Mouse (Mus musculus) ES-E14 (cell line): ENCODE data around the gene Nop53. TPM values are rescaled to one million over a fixed set of nuclear protein-coding genes. Genes with fewer than 3 reads are reported as not detected.
"Not testable (repeated sequence)": the region's sequence is repeated elsewhere in the genome, so short reads cannot be mapped to it uniquely, and the experiment has no call there.

Experiments
- DNase-seq: peaks from one replicate; pipeline ENCODE4 v3.0.0-alpha.2; 2013; ENCODE audit warnings: low read depth, low spot score
- H3K27ac ChIP-seq: 2 replicates; pipeline ENCODE4 v1.5.1; 2012; ENCODE audit warnings: low read depth, mild to moderate bottlenecking, low read length, moderate library complexity, mixed read lengths; ENCODE audit not compliant: poor library complexity, insufficient read depth, severe bottlenecking
- H3K36me3 ChIP-seq: 2 replicates; pipeline ENCODE4 v1.6.1; 2012; ENCODE audit warnings: mild to moderate bottlenecking, low read length, moderate library complexity, mixed read lengths; ENCODE audit not compliant: control insufficient read depth, poor library complexity, insufficient read depth, severe bottlenecking
- H3K4me1 ChIP-seq, 2 experiments: fragments of 150-350 bp in 1 of 2; sonication (generic) in 1 of 2; 2 replicates each; pipeline ENCODE4 v1.6.1; 2012; ENCODE audit warnings: low read length in 2 of 2, mild to moderate bottlenecking in 1 of 2, mixed read lengths in 1 of 2; ENCODE audit not compliant: control insufficient read depth in 2 of 2, insufficient read depth in 2 of 2, poor library complexity in 1 of 2
- H3K4me3 ChIP-seq, 2 experiments: fragments of 150-350 bp in 1 of 2; sonication (generic) in 1 of 2; 2 replicates each; pipeline ENCODE4 v1.5.1; 2012; ENCODE audit warnings: low read length in 2 of 2, low read depth in 1 of 2, mild to moderate bottlenecking in 1 of 2, mixed read lengths in 1 of 2; ENCODE audit not compliant: insufficient read depth in 1 of 2, poor library complexity in 1 of 2, severe bottlenecking in 1 of 2
- H3K9ac ChIP-seq: 2 replicates; pipeline ENCODE4 v1.6.1; 2012; ENCODE audit warnings: low read depth, mild to moderate bottlenecking, low read length, mixed read lengths; ENCODE audit not compliant: poor library complexity, insufficient read depth, severe bottlenecking
- H3K9me3 ChIP-seq: fragments of 150-350 bp; sonication (generic); 2 replicates; pipeline ENCODE4 v1.6.1; 2012; ENCODE audit warnings: low read depth, mild to moderate bottlenecking, low read length; ENCODE audit not compliant: control insufficient read depth, insufficient read depth
- CHD2 ChIP-seq: IDR thresholded peaks from 2 replicates; pipeline ENCODE4 v1.6.1; 2014; ENCODE audit warnings: mild to moderate bottlenecking, low read depth, low read length, inconsistent platforms
- HCFC1 ChIP-seq: IDR thresholded peaks from 2 replicates; pipeline ENCODE4 v1.6.1; 2012; ENCODE audit warnings: low read length, inconsistent platforms, borderline replicate concordance; ENCODE audit not compliant: insufficient read depth
- MAFK ChIP-seq: IDR thresholded peaks from 2 replicates; pipeline ENCODE4 v1.6.1; 2014; ENCODE audit warnings: mild to moderate bottlenecking, low read depth, low read length, inconsistent platforms; ENCODE audit not compliant: insufficient read depth
- ZC3H11A ChIP-seq: IDR thresholded peaks from 2 replicates; pipeline ENCODE4 v1.6.1; 2012; ENCODE audit warnings: low read depth, mild to moderate bottlenecking, inconsistent platforms, low read length, borderline replicate concordance
- ZNF384 ChIP-seq: IDR thresholded peaks from 2 replicates; pipeline ENCODE4 v1.6.1; 2012; ENCODE audit warnings: low read depth, low read length, inconsistent platforms
- in situ Hi-C, 2 experiments: fragments of 600-800 bp; cut with MboI; formaldehyde crosslinking; loops; one replicate each; pipeline ENCODE4 v1.15.1; 2025; ENCODE audit warnings: low sequenced_read_pairs in 2 of 2, inconsistent platforms in 1 of 2; ENCODE audit not compliant: unreplicated experiment in 2 of 2
- total RNA-seq: library from RNA; depleted of rRNA; stranded (reverse); fragments of 300-350 nt; gene quantifications from 2 replicates; pipeline ENCODE4 v1.2.3, GENCODE M21; 2012

Nop53 gene
- total RNA-seq, 1 experiment = 212 TPM

DNA sequence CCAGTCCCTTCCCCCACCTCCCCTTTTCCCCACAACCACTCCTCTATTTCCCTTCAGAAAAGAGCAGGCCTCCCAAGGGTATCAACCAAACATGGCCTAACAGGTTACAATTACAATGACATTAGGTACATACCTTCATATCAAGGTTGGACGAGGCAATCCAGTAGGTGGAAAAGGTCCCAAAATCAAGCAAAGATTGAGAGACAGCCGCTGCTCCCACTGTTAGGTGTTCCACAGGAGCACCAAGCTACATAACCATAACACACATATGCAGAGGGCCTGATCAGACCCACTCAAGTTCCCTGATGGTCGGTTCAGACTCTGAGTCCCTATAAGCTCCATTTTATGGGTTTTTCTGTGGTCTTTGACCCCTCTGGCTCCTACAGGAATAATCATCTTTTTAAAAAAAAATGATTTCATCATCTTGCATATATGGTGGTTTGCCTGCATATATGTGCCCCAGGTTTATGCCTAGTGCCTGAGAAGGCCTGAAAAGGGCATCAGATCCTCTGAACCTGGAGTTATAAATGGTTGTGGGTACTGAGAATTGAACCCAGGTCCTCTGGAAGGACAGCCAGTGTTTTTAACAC lies 29.6 kb downstream of the Nop53 start:
- H3K4me1 ChIP-seq = peaks cover 0 to 20% of the 10 kb centered on the region in 2 experiments; a peak in 1 of 4 replicates
- H3K9ac ChIP-seq = no peak overlapping the region
- DNase-seq = no peak
- peaks cover 31% of the 10 kb centered on the region for H3K36me3 ChIP-seq
- no peak overlapping the region for H3K4me3 ChIP-seq
- H3K27ac ChIP-seq = no peak overlapping the region
- no peak for TF ChIP-seq MAFK
- no peak for TF ChIP-seq HCFC1
- TF ChIP-seq ZNF384 = no peak
- TF ChIP-seq ZC3H11A = no peak
- no peak for TF ChIP-seq CHD2
- H3K9me3 ChIP-seq = no peaks in the 10 kb centered on the region
- in situ Hi-C loops = no loop called here

DNA sequence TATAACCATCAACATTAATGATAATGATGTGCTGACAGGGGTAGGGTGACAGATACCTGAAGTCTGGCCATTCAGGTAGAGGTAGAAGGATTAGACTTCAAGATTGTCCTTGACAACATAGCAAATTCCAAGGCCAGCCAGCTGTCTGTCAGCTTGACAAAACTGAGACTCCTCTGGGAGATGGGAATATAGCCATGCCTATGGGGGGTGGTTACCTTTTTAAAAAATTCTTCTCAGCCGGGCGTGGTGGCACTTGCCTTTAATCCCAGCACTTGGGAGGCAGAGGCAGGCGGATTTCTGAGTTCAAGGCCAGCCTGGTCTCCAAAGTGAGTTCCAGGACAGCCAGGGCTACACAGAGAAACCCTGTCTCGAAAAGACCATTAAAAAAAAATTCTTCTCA lies 30.2 kb downstream of the Nop53 start:
- H3K9me3 ChIP-seq, H3K27ac ChIP-seq, H3K4me3 ChIP-seq, H3K9ac ChIP-seq, DNase-seq, in situ Hi-C loops: not testable (repeated sequence)
- Histone ChIP-seq H3K36me3 (peaks cover 29% of the 10 kb centered on the region), H3K4me1 (peaks cover 0 to 15% of the 10 kb centered on the region in 2 experiments; a peak in 1 of 4 replicates)

DNA sequence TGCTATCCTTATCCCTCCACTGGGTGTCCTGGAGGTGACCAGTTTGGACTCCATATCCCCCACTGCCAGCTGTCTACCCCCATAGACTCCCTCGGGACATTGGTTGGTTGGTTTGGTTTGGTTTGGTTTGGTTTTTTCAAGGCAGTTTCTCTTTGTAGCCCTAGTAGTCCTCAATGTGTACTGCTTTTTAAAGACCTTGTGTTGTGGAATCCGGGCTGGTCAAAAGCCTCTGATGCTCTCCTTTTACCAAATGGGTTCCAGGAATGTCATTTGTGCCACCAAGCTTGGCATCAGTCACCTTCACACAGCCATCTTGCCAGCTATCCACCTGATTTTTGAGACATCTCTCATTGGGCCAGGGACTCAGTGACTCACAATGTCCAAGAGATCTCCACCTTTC lies 31.1 kb downstream of the Nop53 start:
- H3K36me3 ChIP-seq = peaks cover 21% of the 10 kb centered on the region
- H3K4me1 ChIP-seq = peaks cover 0 to 9% of the 10 kb centered on the region in 2 experiments; a peak in 1 of 4 replicates
- H3K4me3 ChIP-seq = no peak overlapping the region
- no peak for DNase-seq
- no peak overlapping the region for H3K27ac ChIP-seq
- in situ Hi-C loops = no loop called here
- no peak overlapping the region for H3K9ac ChIP-seq
- H3K9me3 ChIP-seq = no peaks in the 10 kb centered on the region
- TF ChIP-seq HCFC1 (no peak), MAFK (no peak), ZC3H11A (no peak), CHD2 (no peak), ZNF384 (no peak)

DNA sequence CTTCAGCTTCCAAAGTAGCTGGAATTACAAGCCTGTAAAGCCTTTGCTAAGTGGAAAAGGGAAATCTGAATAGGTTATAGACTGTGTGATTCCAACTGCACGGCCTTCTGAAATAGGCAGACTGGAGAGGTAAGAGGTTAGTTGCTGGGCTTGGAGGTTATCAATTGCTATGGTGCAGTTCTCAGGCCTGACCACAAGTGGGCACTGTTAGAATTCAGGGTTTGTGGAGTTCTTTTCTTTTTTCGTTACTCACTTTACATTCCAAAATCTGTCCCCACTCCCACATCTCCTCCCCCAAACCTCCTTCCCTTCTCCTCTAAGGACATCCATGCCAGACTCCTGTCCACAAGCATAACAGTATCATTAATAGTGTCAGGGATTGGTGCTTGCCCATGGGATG lies 31.6 kb downstream of the Nop53 start:
- Histone ChIP-seq H3K4me1 (peaks cover 0 to 6% of the 10 kb centered on the region in 2 experiments; a peak in 1 of 4 replicates), H3K9me3 (no peaks in the 10 kb centered on the region), H3K27ac (no peak overlapping the region), H3K9ac (no peak overlapping the region), H3K36me3 (peaks cover 17% of the 10 kb centered on the region), H3K4me3 (no peak overlapping the region)
- DNase-seq = peak; percentile 74
- TF ChIP-seq MAFK = no peak
- no peak for TF ChIP-seq ZNF384
- TF ChIP-seq CHD2 = no peak
- no peak for TF ChIP-seq ZC3H11A
- no peak for TF ChIP-seq HCFC1
- in situ Hi-C loops = no loop called here

DNA sequence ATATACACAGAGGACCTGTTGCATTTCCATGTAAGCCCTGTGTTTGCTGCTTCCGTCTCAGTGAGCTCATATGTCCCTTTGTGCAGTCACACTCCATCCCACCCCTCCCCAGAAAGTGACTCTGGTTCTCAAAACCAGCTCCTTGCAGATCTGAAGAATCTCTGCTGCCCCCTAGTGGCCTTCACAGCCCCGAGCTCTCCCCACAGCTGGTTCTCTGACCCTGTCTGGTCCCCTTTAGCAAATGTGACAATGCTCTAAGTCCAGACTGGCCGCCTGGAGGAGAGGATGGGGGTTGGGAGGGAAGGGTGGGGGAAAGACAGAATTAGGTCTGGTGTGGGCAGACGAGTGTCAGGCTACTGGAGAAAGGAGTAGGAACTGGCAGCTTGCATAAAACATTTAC lies 33.7 kb downstream of the Nop53 start:
- Histone ChIP-seq H3K4me3 (no peak overlapping the region), H3K27ac (no peak overlapping the region), H3K9ac (no peak overlapping the region), H3K9me3 (no peaks in the 10 kb centered on the region), H3K36me3 (peaks cover 6% of the 10 kb centered on the region), H3K4me1 (peaks cover 0 to 2% of the 10 kb centered on the region in 2 experiments; a peak in 1 of 4 replicates)
- peak; percentile 94 for DNase-seq
- no peak for TF ChIP-seq MAFK
- TF ChIP-seq HCFC1 = no peak
- TF ChIP-seq ZNF384 = no peak
- peak; percentile 51; the same call in 1 of the 2 replicates for TF ChIP-seq ZC3H11A
- no peak for TF ChIP-seq CHD2
- in situ Hi-C loops = no loop called here
